Mouse (Mus musculus): Measurements from ENCODE around the gene Gm13769. TPM values are rescaled to one million over a fixed set of nuclear protein-coding genes. Genes with fewer than 3 reads are reported as not detected.
"Not testable (repeated sequence)": the region's sequence is repeated elsewhere in the genome, so short reads cannot be mapped to it uniquely, and the experiment has no call there.

Gm13769 gene
- polyA plus RNA-seq (2015; fragmentation: Nextera tagmentation; extraction: Ambion mirVana) = not detected in 2 replicates

DNA sequence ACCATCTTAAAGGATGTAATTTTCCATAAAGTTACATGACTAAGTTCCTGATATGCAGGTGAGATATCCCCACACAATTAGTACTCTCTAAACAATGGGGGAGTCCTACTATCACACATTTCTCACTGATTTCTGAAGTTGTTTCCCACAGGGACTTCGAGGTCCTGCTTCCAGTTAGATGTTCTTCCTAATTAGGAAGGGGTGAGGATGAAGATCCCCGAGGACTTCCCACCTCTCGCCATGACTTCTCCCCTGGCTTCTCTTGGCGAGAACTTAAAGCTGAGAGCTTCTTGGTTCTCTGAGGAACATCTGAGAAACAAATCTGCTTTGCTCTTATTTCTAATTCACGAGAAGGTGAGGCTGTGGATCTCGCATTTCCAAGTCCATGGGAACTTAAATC, at the start of gene Gm13769:
Gene Gm13769 (plus strand): TSS at position 301 of the 400 bp plus-strand sequence.
- not testable (repeated sequence) for H3K4me1 ChIP-seq (ENCODE audit: control insufficient read depth, insufficient read depth, low read depth, low read length); H3K4me3 ChIP-seq (ENCODE audit: low read length); H3K4me2 ChIP-seq (ENCODE audit: low read length); ATAC-seq; H3K9me3 ChIP-seq (ENCODE audit: control insufficient read depth, low read length); H3K36me3 ChIP-seq (ENCODE audit: control insufficient read depth, insufficient read depth, low read length); H3K27ac ChIP-seq (ENCODE audit: low read depth, low read length); H3K9ac ChIP-seq (ENCODE audit: low read depth, low read length); H3K27me3 ChIP-seq (replicated peaks; ENCODE audit: control insufficient read depth, insufficient read depth, low read length)
- no CpG with 5 or more reads among the region's 6 CpGs for WGBS

DNA sequence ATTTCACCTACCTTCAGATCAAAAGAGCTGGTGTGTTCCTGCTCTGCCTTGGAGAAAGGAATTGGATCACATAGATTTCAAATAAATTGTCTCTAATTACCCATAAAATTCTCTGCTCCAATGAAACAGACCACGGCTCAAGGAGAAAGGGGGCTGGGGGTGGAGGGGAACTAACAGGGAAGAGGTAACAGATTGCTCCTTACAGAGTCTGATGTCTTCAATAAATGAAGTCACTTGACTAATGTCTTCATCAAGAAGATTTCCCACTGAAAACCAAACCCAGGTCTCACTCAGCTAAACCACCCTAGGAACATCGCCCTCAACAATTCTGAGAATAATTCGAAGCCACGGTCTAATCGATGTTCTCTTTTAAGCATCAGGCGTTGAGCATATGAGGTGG, 29.3 kb upstream of the Gm13769 start, which contains the start of gene Olfr1272:
Gene Olfr1272 (minus strand): TSS at position 101 of the 400 bp plus-strand sequence.
- Histone ChIP-seq H3K36me3 (ENCODE audit: control insufficient read depth, insufficient read depth, low read length) (no peaks in the 10 kb centered on the region), H3K4me2 (ENCODE audit: low read length) (no peak within 1 kb of the TSS), H3K9ac (ENCODE audit: low read depth, low read length) (no peak within 1 kb of the TSS), H3K4me1 (ENCODE audit: control insufficient read depth, insufficient read depth, low read depth, low read length) (no peaks in the 10 kb centered on the region), H3K4me3 (ENCODE audit: low read length) (no peak within 1 kb of the TSS), H3K9me3 (ENCODE audit: control insufficient read depth, low read length) (no peaks in the 10 kb centered on the region), H3K27me3 (replicated peaks; ENCODE audit: control insufficient read depth, insufficient read depth, low read length) (no peaks in the 10 kb centered on the region), H3K27ac (ENCODE audit: low read depth, low read length) (no peak within 1 kb of the TSS)
- WGBS = 77% methylated on average over 6 of the region's 6 CpGs
- ATAC-seq = no peak

- H3K36me3 ChIP-seq (ENCODE audit: control insufficient read depth, insufficient read depth, low read length); H3K4me2 ChIP-seq (ENCODE audit: low read length); ATAC-seq; H3K9ac ChIP-seq (ENCODE audit: low read depth, low read length); H3K4me3 ChIP-seq (ENCODE audit: low read length); H3K27ac ChIP-seq (ENCODE audit: low read depth, low read length); H3K4me1 ChIP-seq (ENCODE audit: control insufficient read depth, insufficient read depth, low read depth, low read length); H3K27me3 ChIP-seq (replicated peaks; ENCODE audit: control insufficient read depth, insufficient read depth, low read length); H3K9me3 ChIP-seq (ENCODE audit: control insufficient read depth, low read length): not testable (repeated sequence)
- no CpG with 5 or more reads among the region's 4 CpGs for WGBS
Observed at GRCm38 (mm10) chr2:90346694-90347093, 24.7 kb downstream of the Gm13769 start.

DNA sequence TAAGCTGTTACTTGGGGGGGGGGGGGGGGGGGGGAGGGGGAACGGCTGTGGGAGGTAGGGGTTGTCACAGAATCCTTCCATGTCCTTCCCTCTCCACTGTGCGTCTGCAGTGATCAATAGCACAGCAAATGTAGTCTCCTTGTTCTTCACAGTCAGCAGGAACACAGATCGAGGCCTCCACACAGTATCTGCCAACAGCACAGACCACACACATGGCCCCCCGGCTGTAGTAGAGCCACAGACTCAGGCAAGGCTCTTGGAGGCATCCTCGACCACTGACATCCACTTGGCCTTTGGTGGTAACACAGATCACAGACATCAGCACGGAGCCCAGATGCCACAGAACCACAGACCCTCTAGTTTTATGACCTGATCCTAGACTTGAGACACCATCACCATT, 29.0 kb downstream of the Gm13769 start:
- not testable (repeated sequence) for H3K4me2 ChIP-seq (ENCODE audit: low read length); H3K36me3 ChIP-seq (ENCODE audit: control insufficient read depth, insufficient read depth, low read length); H3K9ac ChIP-seq (ENCODE audit: low read depth, low read length); H3K9me3 ChIP-seq (ENCODE audit: control insufficient read depth, low read length); H3K27ac ChIP-seq (ENCODE audit: low read depth, low read length); H3K27me3 ChIP-seq (replicated peaks; ENCODE audit: control insufficient read depth, insufficient read depth, low read length); H3K4me3 ChIP-seq (ENCODE audit: low read length); H3K4me1 ChIP-seq (ENCODE audit: control insufficient read depth, insufficient read depth, low read depth, low read length)
- no CpG with 5 or more reads among the region's 6 CpGs for WGBS
- ATAC-seq = peak; percentile 54; the same call in 1 of the 2 replicates

DNA sequence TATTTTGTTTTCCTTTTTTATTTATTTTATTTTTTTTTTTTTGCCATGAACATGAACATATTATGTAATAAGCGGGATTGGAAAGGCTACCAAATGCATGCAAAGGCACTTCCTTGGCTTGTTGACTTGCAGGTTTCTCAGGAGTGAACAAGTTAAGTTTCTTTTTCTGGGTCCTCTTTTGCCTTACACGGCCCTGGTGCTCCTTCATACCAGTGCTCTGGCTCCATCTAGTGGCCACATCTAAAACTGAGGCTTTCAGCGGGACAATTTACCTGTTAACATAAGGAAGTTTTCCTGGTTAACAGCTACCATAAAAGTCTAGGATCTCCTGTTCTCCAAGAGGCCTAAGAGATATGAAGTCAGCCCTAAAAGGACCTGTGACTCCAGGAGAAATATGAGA, 29.5 kb downstream of the Gm13769 start:
- H3K36me3 ChIP-seq (ENCODE audit: control insufficient read depth, insufficient read depth, low read length); H3K9ac ChIP-seq (ENCODE audit: low read depth, low read length); H3K9me3 ChIP-seq (ENCODE audit: control insufficient read depth, low read length); H3K4me3 ChIP-seq (ENCODE audit: low read length); H3K27me3 ChIP-seq (replicated peaks; ENCODE audit: control insufficient read depth, insufficient read depth, low read length); H3K4me2 ChIP-seq (ENCODE audit: low read length); H3K4me1 ChIP-seq (ENCODE audit: control insufficient read depth, insufficient read depth, low read depth, low read length); H3K27ac ChIP-seq (ENCODE audit: low read depth, low read length): not testable (repeated sequence)
- peak; percentile 64; the same call in 1 of the 2 replicates for ATAC-seq
- no CpG with 5 or more reads among the region's 3 CpGs for WGBS

DNA sequence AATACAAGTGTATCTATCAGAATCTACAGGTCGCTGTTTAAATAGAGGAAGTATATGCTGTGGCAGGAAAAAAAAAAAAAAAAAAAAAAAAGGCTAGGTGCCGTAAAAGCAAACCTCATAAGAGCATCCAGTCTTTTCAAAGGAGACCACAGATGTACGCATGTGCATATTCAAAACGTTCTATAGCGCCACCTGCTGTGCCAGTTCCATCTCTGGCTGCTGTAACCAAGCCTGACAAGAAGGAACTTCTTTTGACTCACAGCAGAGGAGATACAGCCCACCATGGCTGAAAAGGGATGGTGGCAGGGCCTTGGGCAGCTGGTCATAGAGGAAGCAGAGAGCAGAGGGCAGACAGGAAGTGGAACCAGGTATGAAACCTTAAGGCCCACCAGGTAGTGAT, 37.2 kb downstream of the Gm13769 start:
- not testable (repeated sequence) for ATAC-seq; H3K4me1 ChIP-seq (ENCODE audit: control insufficient read depth, insufficient read depth, low read depth, low read length); H3K36me3 ChIP-seq (ENCODE audit: control insufficient read depth, insufficient read depth, low read length); H3K9ac ChIP-seq (ENCODE audit: low read depth, low read length); H3K27ac ChIP-seq (ENCODE audit: low read depth, low read length); H3K27me3 ChIP-seq (replicated peaks; ENCODE audit: control insufficient read depth, insufficient read depth, low read length); H3K4me2 ChIP-seq (ENCODE audit: low read length); H3K4me3 ChIP-seq (ENCODE audit: low read length); H3K9me3 ChIP-seq (ENCODE audit: control insufficient read depth, low read length)
- WGBS = no CpG with 5 or more reads among the region's 5 CpGs

GRCm38 (mm10) chr2:90360199-90360598, 38.2 kb downstream of the Gm13769 start:
- H3K4me2 ChIP-seq (ENCODE audit: low read length); H3K9me3 ChIP-seq (ENCODE audit: control insufficient read depth, low read length); H3K27ac ChIP-seq (ENCODE audit: low read depth, low read length); ATAC-seq; H3K9ac ChIP-seq (ENCODE audit: low read depth, low read length); H3K4me3 ChIP-seq (ENCODE audit: low read length); H3K36me3 ChIP-seq (ENCODE audit: control insufficient read depth, insufficient read depth, low read length); H3K27me3 ChIP-seq (replicated peaks; ENCODE audit: control insufficient read depth, insufficient read depth, low read length); H3K4me1 ChIP-seq (ENCODE audit: control insufficient read depth, insufficient read depth, low read depth, low read length): not testable (repeated sequence)
- WGBS = no CpG with 5 or more reads among the region's 4 CpGs

Other genes with a start within 250 kb of the Gm13769 start
- gene Olfr1269, start 200.8 kb upstream of the Gm13769 start, polyA plus RNA-seq (2015; fragmentation: Nextera tagmentation; extraction: Ambion mirVana) = not detected in 2 replicates
- gene Olfr32, start 179.9 kb upstream of the Gm13769 start, polyA plus RNA-seq (2015; fragmentation: Nextera tagmentation; extraction: Ambion mirVana) = not detected in 2 replicates
- gene Olfr1270, start 169.1 kb upstream of the Gm13769 start, polyA plus RNA-seq (2015; fragmentation: Nextera tagmentation; extraction: Ambion mirVana) = not detected in 2 replicates
- gene Olfr1506, start 97.7 kb upstream of the Gm13769 start, polyA plus RNA-seq (2015; fragmentation: Nextera tagmentation; extraction: Ambion mirVana) = not detected in 2 replicates
- not detected in 2 replicates for gene Olfr142, start 64.6 kb upstream of the Gm13769 start, polyA plus RNA-seq (2015; fragmentation: Nextera tagmentation; extraction: Ambion mirVana)
- gene Olfr1271, start 51.2 kb upstream of the Gm13769 start, polyA plus RNA-seq (2015; fragmentation: Nextera tagmentation; extraction: Ambion mirVana) = not detected in 2 replicates
- not detected in 2 replicates for gene Olfr1272, start 29.4 kb upstream of the Gm13769 start, polyA plus RNA-seq (2015; fragmentation: Nextera tagmentation; extraction: Ambion mirVana)
- not detected in 2 replicates for gene Olfr1274-ps, start 76.5 kb downstream of the Gm13769 start, polyA plus RNA-seq (2015; fragmentation: Nextera tagmentation; extraction: Ambion mirVana)